Mouse (Mus musculus) lung, embryonic 14.5 days (tissue): ENCODE data around the gene Fscb. TPM values are rescaled to one million over a fixed set of nuclear protein-coding genes. Genes with fewer than 3 reads are reported as not detected.

Experiments used
- ATAC-seq: fragments of 200-750 bp; cut with Nextera tagmentation; 2 replicates; pipeline ENCODE4 v1.8.0; 2017; ENCODE audit warnings: mild to moderate bottlenecking, moderate TSS enrichment, moderate library complexity; ENCODE audit not compliant: insufficient read depth
- DNase-seq: peaks from one replicate; pipeline ENCODE4 v3.0.0-alpha.2; 2015
- H3K27ac ChIP-seq: fragments of 300-500 bp; sonication (generic); 2 replicates; pipeline ENCODE4 v1.5.1; 2014; ENCODE audit warnings: low read depth, mild to moderate bottlenecking, moderate library complexity
- H3K27me3 ChIP-seq: fragments of 300-500 bp; sonication (generic); 2 replicates; pipeline ENCODE4 v1.6.1; 2014; ENCODE audit warnings: low read length, control low read depth; ENCODE audit not compliant: insufficient read depth
- H3K36me3 ChIP-seq: fragments of 300-500 bp; sonication (generic); 2 replicates; pipeline ENCODE4 v1.6.1; 2014; ENCODE audit warnings: control low read depth; ENCODE audit not compliant: insufficient read depth
- H3K4me1 ChIP-seq: fragments of 300-500 bp; sonication (generic); 2 replicates; pipeline ENCODE4 v1.6.1; 2014; ENCODE audit warnings: antibody characterized with exemption, control low read depth; ENCODE audit not compliant: insufficient read depth
- H3K4me2 ChIP-seq: fragments of 300-500 bp; sonication (generic); 2 replicates; pipeline ENCODE4 v1.6.1; 2014; ENCODE audit warnings: mild to moderate bottlenecking
- H3K4me3 ChIP-seq: fragments of 300-500 bp; sonication (generic); 2 replicates; pipeline ENCODE4 v1.5.1; 2014; ENCODE audit warnings: low read depth, low read length
- H3K9ac ChIP-seq: fragments of 300-500 bp; sonication (generic); 2 replicates; pipeline ENCODE4 v1.6.1; 2014
- H3K9me3 ChIP-seq: fragments of 300-500 bp; sonication (generic); 2 replicates; pipeline ENCODE4 v1.6.1; 2016; ENCODE audit warnings: low read depth, low read length, control low read depth
- CTCF ChIP-seq: IDR thresholded peaks from 2 replicates; pipeline ENCODE4 v1.5.1; 2016; ENCODE audit warnings: antibody characterized with exemption, low read depth
- WGBS: fragments of 180-500 bp; shearing (Covaris S2); extraction: QIAGEN DNeasy Blood & Tissue Kit; methylation state at CpG from one replicate; pipeline ENCODE4 v1.1.7; 2014; 5-methylcytosine and 5-hydroxymethylcytosine counted together
- polyA plus RNA-seq: library from polyadenylated mRNA; unstranded; fragments of >200 nt; fragmentation: Nextera tagmentation; extraction: Ambion mirVana; gene quantifications from 2 replicates; pipeline ENCODE4 v1.2.1, GENCODE M21; 2014

The Fscb gene
- polyA plus RNA-seq, 1 experiment from 2014 or later = not detected

DNA sequence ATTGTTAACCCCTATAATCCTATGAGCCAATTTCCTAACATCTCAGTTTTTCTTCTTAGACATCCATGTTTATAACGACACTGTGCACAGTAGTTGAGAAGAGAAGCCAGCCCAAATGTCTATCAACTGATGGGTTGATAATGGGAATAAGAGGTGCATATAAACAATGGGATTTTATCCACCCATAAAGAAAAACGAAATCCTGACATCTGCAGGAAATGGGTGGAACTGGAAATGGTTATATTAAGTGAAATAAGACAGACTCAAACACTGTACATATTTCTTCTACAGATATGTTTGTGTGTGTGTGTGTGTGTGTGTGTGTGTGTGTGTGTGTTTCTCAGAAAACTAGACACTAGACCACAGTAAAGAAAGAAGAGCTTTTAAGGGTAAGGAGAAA, 37.8 kb downstream of the Fscb start:
- no peaks in the 10 kb centered on the region for H3K36me3 ChIP-seq
- no peaks in the 10 kb centered on the region for H3K27me3 ChIP-seq
- no peak overlapping the region for H3K4me3 ChIP-seq
- no peaks in the 10 kb centered on the region for H3K9me3 ChIP-seq
- no peak overlapping the region for H3K27ac ChIP-seq
- H3K4me2 ChIP-seq = no peak overlapping the region
- no peak overlapping the region for H3K9ac ChIP-seq
- ATAC-seq (no peak), DNase-seq (peak; percentile 18)
- peak; percentile 9; the same call in 1 of the 2 replicates for TF ChIP-seq CTCF
- H3K4me1 ChIP-seq = no peaks in the 10 kb centered on the region
- 28% methylated on average over 2 of the region's 2 CpGs for WGBS
